Mouse (Mus musculus) c-Kit-positive CD71-positive TER-119-positive erythroid progenitor cells, embryonic 14.5 days (primary cell): ENCODE data around the gene Il6.
"Not testable (repeated sequence)": the region's sequence is repeated elsewhere in the genome, so short reads cannot be mapped to it uniquely, and the experiment has no call there.

Source experiments
- DNase-seq: peaks from one replicate; pipeline ENCODE4 v3.0.0-alpha.2; 2013; ENCODE audit warnings: low spot score

Il6 gene

GRCm38 (mm10) chr5:30012726-30013503 lies at the start of gene Il6:
Il6 (plus strand) TSS chr5:30013114.
- peak; percentile 6 for DNase-seq

GRCm38 (mm10) chr5:29963488-29963887 lies 49.4 kb upstream of the Il6 start:
- peak; percentile 88 for DNase-seq

- no peak for DNase-seq
These were observed 42.7 kb upstream of the Il6 start for GRCm38 (mm10) chr5:29970212-29970611.

- DNase-seq = no peak
These were observed 40.1 kb upstream of the Il6 start for GRCm38 (mm10) chr5:29972796-29973195.

- DNase-seq = no peak
These were observed 39.4 kb upstream of the Il6 start for GRCm38 (mm10) chr5:29973533-29973932.

GRCm38 (mm10) chr5:29974115-29974514 lies 38.8 kb upstream of the Il6 start:
- DNase-seq = no peak

- no peak for DNase-seq
These were observed 19.3 kb upstream of the Il6 start for GRCm38 (mm10) chr5:29993583-29993982.

- no peak for DNase-seq
These were observed 18.6 kb upstream of the Il6 start for GRCm38 (mm10) chr5:29994344-29994743.

- DNase-seq = no peak
These were observed 15.6 kb upstream of the Il6 start for GRCm38 (mm10) chr5:29997351-29997750.

GRCm38 (mm10) chr5:30000921-30001320 lies 12.0 kb upstream of the Il6 start:
- DNase-seq = no peak

GRCm38 (mm10) chr5:30014580-30014979 lies 1.7 kb downstream of the Il6 start:
- DNase-seq = peak; percentile 17

GRCm38 (mm10) chr5:30035862-30036261 lies 22.9 kb downstream of the Il6 start:
- DNase-seq = not testable (repeated sequence)

- not testable (repeated sequence) for DNase-seq
These were observed 24.2 kb downstream of the Il6 start for GRCm38 (mm10) chr5:30037111-30037510.

- not testable (repeated sequence) for DNase-seq
These were observed 26.4 kb downstream of the Il6 start for GRCm38 (mm10) chr5:30039324-30039723.

GRCm38 (mm10) chr5:30039841-30040240 lies 26.9 kb downstream of the Il6 start:
- DNase-seq = not testable (repeated sequence)

GRCm38 (mm10) chr5:30058216-30058731 lies 45.4 kb downstream of the Il6 start:
- DNase-seq = no peak

- DNase-seq = not testable (repeated sequence)
These were observed 46.7 kb downstream of the Il6 start for GRCm38 (mm10) chr5:30059607-30060006.

GRCm38 (mm10) chr5:30067726-30068125 lies 54.8 kb downstream of the Il6 start:
- DNase-seq = no peak
